Mouse (Mus musculus) limb, embryonic 10.5 days (tissue): ENCODE measurements around the gene Kctd14. TPM values are rescaled to one million over a fixed set of nuclear protein-coding genes. Genes with fewer than 3 reads are reported as not detected.

ENCODE experiments used
- DNase-seq: peaks from one replicate; pipeline ENCODE4 v3.0.0-alpha.2; 2017; ENCODE audit warnings: low spot score
- H3K27ac ChIP-seq: fragments of 300-500 bp; sonication (generic); 2 replicates; pipeline ENCODE4 v1.5.1; 2016; ENCODE audit warnings: mild to moderate bottlenecking
- H3K27me3 ChIP-seq: fragments of 300-500 bp; sonication (generic); 2 replicates; pipeline ENCODE4 v1.6.1; 2016; ENCODE audit warnings: low read depth, mild to moderate bottlenecking; ENCODE audit not compliant: poor library complexity, severe bottlenecking
- H3K36me3 ChIP-seq: fragments of 300-500 bp; sonication (generic); 2 replicates; pipeline ENCODE4 v1.6.1; 2016; ENCODE audit warnings: mild to moderate bottlenecking, moderate library complexity
- H3K4me1 ChIP-seq: fragments of 300-500 bp; sonication (generic); 2 replicates; pipeline ENCODE4 v1.6.1; 2016
- H3K4me3 ChIP-seq: fragments of 300-500 bp; sonication (generic); 2 replicates; pipeline ENCODE4 v1.5.1; 2016; ENCODE audit warnings: mild to moderate bottlenecking, moderate library complexity
- H3K9me3 ChIP-seq: fragments of 300-500 bp; sonication (generic); replicated peaks from 2 replicates; pipeline ENCODE4 v1.6.1; 2016; ENCODE audit warnings: mild to moderate bottlenecking
- WGBS: fragments of 180-500 bp; shearing (Covaris S2); methylation state at CpG from one replicate; pipeline ENCODE4 v1.1.7; 2016; 5-methylcytosine and 5-hydroxymethylcytosine counted together
- polyA plus RNA-seq: library from polyadenylated mRNA; unstranded; fragments of >200 nt; fragmentation: Nextera tagmentation; extraction: Ambion mirVana; gene quantifications from 2 replicates; pipeline ENCODE4 v1.2.1, GENCODE M21; 2016

Kctd14 gene
- polyA plus RNA-seq, 1 experiment from 2014 or later: 0.69 TPM

DNA sequence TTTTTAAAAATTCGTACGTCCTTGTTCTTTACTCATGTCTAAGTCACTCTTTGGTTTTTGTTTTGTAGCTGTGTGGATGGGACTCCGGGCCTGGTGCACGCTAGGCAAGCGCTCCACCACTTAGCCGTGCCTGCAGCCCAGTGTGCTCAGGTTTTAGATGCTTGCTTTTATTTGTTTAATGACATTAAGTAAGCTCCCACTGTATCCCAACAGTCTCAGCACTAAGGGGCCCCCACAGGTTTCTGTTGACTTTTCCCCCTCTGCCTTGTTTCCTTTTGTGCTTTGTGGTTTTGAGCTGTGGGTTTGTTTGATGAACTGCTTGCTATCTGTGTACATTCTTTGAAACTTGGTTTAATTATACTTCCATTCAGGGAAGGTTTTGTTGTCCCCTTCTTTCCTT is 1.1 kb downstream of the Kctd14 start:
- no peaks in the 10 kb centered on the region for H3K27me3 ChIP-seq
- no peak overlapping the region for H3K27ac ChIP-seq
- no peak for DNase-seq
- H3K4me3 ChIP-seq: no peak overlapping the region
- H3K9me3 ChIP-seq: no peaks in the 10 kb centered on the region
- H3K4me1 ChIP-seq: peaks cover 13% of the 10 kb centered on the region
- WGBS: 93% methylated on average over 6 of the region's 6 CpGs
- H3K36me3 ChIP-seq: no peaks in the 10 kb centered on the region

GRCm38 (mm10) chr7:97453141-97453921 is 2.2 kb downstream of the Kctd14 start:
- Histone ChIP-seq H3K27me3 (no peaks in the 10 kb centered on the region), H3K9me3 (no peaks in the 10 kb centered on the region), H3K4me1 (peaks cover 13% of the 10 kb centered on the region), H3K27ac (peak overlapping the region; percentile 77), H3K4me3 (peak overlapping the region; percentile 52), H3K36me3 (no peaks in the 10 kb centered on the region)
- WGBS: 8% methylated on average over 27 of the region's 27 CpGs
- DNase-seq: peak; percentile 61

DNA sequence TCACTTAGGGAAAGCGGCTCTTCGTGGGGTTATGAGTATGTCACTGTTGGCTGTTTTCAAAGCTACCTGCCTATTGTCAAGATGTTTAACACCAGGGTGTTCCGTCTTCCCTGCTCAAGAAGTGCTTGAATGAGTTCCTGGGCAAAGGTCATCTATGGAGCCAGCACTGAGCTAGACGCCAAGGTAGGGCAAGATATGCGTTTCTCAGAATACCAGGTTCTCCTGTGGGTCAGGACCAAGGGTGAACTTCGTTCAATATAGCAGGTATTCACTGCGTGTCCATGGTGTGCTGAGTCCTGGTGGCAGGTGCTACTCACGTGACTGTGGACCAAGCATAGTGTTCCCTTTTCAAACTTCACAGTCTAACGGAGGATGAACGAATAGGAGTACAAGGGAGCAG is 3.7 kb downstream of the Kctd14 start:
- no peaks in the 10 kb centered on the region for H3K27me3 ChIP-seq
- H3K27ac ChIP-seq: no peak overlapping the region
- H3K4me3 ChIP-seq: no peak overlapping the region
- WGBS: 94% methylated on average over 10 of the region's 10 CpGs
- H3K4me1 ChIP-seq: peaks cover 13% of the 10 kb centered on the region
- no peaks in the 10 kb centered on the region for H3K36me3 ChIP-seq
- DNase-seq: no peak
- H3K9me3 ChIP-seq: no peaks in the 10 kb centered on the region

DNA sequence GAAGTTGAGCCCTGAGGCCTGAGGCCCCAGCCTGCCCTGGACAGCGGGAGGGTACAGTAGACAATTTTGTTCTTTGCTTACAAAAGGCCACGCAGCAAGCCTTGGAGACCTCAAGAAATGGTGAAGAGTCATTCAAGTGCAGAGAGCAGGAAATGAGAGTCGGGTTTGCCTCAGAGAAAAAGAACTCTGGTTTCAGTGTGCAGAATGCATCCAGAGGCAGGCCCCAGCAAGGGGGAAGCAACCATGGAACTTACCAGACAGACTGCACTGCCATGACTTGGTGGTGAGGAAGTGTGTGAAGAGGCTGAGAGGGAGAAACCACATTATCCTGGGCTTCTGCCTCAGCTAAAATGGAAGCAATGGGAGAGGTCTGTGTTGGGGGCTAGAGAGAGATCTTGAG is 4.5 kb downstream of the Kctd14 start:
- H3K9me3 ChIP-seq: no peaks in the 10 kb centered on the region
- peaks cover 13% of the 10 kb centered on the region for H3K4me1 ChIP-seq
- no peaks in the 10 kb centered on the region for H3K27me3 ChIP-seq
- H3K4me3 ChIP-seq: no peak overlapping the region
- no peak for DNase-seq
- H3K27ac ChIP-seq: no peak overlapping the region
- WGBS: 80% methylated on average over 3 of the region's 3 CpGs
- H3K36me3 ChIP-seq: no peaks in the 10 kb centered on the region

GRCm38 (mm10) chr7:97473001-97473400 is 21.9 kb downstream of the Kctd14 start:
- WGBS: 85% methylated on average over 5 of the region's 5 CpGs
- H3K4me1 ChIP-seq: no peaks in the 10 kb centered on the region
- H3K4me3 ChIP-seq: no peak overlapping the region
- no peak overlapping the region for H3K27ac ChIP-seq
- H3K27me3 ChIP-seq: no peaks in the 10 kb centered on the region
- DNase-seq: no peak
- no peaks in the 10 kb centered on the region for H3K9me3 ChIP-seq
- no peaks in the 10 kb centered on the region for H3K36me3 ChIP-seq

- no peak for DNase-seq
- Histone ChIP-seq H3K9me3 (no peaks in the 10 kb centered on the region), H3K4me3 (no peak overlapping the region), H3K27me3 (no peaks in the 10 kb centered on the region), H3K27ac (no peak overlapping the region), H3K4me1 (peaks cover 8% of the 10 kb centered on the region), H3K36me3 (0 out of 2 replicates have a peak, but pooled peaks cover 4% of the 10 kb centered on the region)
- WGBS: 73% methylated on average over 3 of the region's 3 CpGs
Observed at GRCm38 (mm10) chr7:97479349-97479748, 28.2 kb downstream of the Kctd14 start.

DNA sequence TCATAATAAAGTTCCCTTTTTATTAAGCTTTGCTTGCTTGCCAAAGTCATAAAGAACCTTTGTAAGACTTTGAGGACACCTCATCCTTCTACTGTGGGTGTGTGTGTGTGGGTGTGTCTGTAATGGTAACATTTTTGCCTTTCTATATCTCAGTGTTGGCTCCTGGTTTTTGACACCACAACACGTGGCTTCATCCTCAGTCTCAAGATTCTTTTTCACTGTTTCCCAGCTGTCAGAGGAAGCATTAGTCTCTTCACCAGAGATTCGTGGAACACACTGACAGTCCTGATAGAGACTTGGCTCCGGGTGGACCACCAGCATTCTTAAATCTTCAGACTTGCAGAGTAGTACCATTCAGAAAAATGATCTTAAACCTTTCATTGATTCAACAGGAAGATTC is 29.2 kb downstream of the Kctd14 start:
- peaks cover 8% of the 10 kb centered on the region for H3K4me1 ChIP-seq
- no peaks in the 10 kb centered on the region for H3K9me3 ChIP-seq
- H3K27ac ChIP-seq: 0 out of 2 replicates have a peak overlapping the region, but pooled peaks have one; percentile 82
- peak overlapping the region; percentile 77 for H3K4me3 ChIP-seq
- peaks cover 12% of the 10 kb centered on the region for H3K36me3 ChIP-seq
- no peaks in the 10 kb centered on the region for H3K27me3 ChIP-seq
- 27% methylated on average over 3 of the region's 3 CpGs for WGBS
- DNase-seq: no peak

- under 1% methylated on average over 24 of the region's 24 CpGs for WGBS
- no peaks in the 10 kb centered on the region for H3K9me3 ChIP-seq
Observed at GRCm38 (mm10) chr7:97480821-97481339, 29.8 kb downstream of the Kctd14 start, which contains the start of gene Ints4. Gene Ints4, plus strand, starts transcription at chr7:97480956.

GRCm38 (mm10) chr7:97483378-97483777 is 32.3 kb downstream of the Kctd14 start:
- no peak overlapping the region for H3K4me3 ChIP-seq
- WGBS: 94% methylated on average over 2 of the region's 2 CpGs
- no peaks in the 10 kb centered on the region for H3K27me3 ChIP-seq
- DNase-seq: no peak
- H3K27ac ChIP-seq: no peak overlapping the region
- no peaks in the 10 kb centered on the region for H3K9me3 ChIP-seq
- peaks cover 8% of the 10 kb centered on the region for H3K4me1 ChIP-seq
- H3K36me3 ChIP-seq: peaks cover 43% of the 10 kb centered on the region

More at GRCm38 (mm10) chr7:97480821-97481339, 29.8 kb downstream of the Kctd14 start, which contains the start of gene Ints4:
- Histone ChIP-seq H3K27me3 (no peaks in the 10 kb centered on the region), H3K36me3 (peaks cover 18% of the 10 kb centered on the region), H3K4me3 (peak within 1 kb of the TSS; percentile 77), H3K4me1 (peaks cover 8% of the 10 kb centered on the region), H3K27ac (peak within 1 kb of the TSS; percentile 82)
- DNase-seq: peak; percentile 85

GRCm38 (mm10) chr7:97491157-97491556 is 40.0 kb downstream of the Kctd14 start:
- no peaks in the 10 kb centered on the region for H3K4me1 ChIP-seq
- H3K36me3 ChIP-seq: peaks cover 83% of the 10 kb centered on the region
- H3K4me3 ChIP-seq: no peak overlapping the region
- no peaks in the 10 kb centered on the region for H3K9me3 ChIP-seq
- 76% methylated on average over 3 of the region's 3 CpGs for WGBS
- H3K27me3 ChIP-seq: no peaks in the 10 kb centered on the region
- no peak for DNase-seq
- H3K27ac ChIP-seq: no peak overlapping the region

DNA sequence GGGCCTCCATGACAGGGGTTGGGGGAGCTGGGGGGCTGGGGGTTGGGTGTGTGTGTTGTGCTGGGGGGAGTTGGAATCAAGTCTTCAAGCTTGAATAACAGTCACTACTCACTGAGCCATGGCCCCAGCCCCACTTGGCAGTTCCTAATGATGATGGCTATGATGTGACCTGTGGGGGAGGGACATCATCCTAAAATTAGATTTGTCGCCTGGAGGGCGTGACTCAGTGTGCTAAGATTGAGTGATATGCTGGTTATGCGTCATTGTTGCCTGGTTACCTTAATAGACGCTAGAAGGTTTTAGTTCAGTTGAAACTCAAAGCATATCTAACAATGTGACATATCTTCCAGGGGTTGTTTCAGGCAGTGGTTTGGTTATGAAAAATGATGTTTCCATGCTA is 41.3 kb downstream of the Kctd14 start:
- no peak for DNase-seq
- Histone ChIP-seq H3K4me1 (no peaks in the 10 kb centered on the region), H3K27ac (no peak overlapping the region), H3K36me3 (peaks cover 77% of the 10 kb centered on the region), H3K27me3 (no peaks in the 10 kb centered on the region), H3K9me3 (no peaks in the 10 kb centered on the region), H3K4me3 (no peak overlapping the region)
- 92% methylated on average over 4 of the region's 4 CpGs for WGBS

DNA sequence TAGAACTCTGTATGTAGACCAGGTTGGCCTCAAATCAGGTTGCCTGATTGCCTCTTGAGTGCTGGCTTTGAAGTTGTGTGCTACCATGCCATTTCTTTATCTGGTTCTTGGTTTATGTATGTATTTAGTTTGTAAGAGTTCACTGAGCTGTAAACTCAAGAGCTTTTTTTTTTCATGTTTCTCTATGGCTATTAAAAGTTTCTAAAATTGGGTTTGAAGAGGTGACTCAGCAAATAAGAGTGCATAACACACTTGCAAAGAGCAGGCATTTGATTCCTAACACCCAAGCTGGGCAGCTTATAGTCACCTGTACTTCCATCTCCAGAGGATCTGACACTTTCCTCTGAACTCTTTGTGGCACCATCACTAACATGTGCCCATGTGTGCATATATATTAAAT is 43.9 kb downstream of the Kctd14 start:
- Histone ChIP-seq H3K4me1 (no peaks in the 10 kb centered on the region), H3K9me3 (no peaks in the 10 kb centered on the region), H3K27ac (no peak overlapping the region), H3K36me3 (peaks cover 72% of the 10 kb centered on the region), H3K27me3 (no peaks in the 10 kb centered on the region), H3K4me3 (no peak overlapping the region)
- no peak for DNase-seq

DNA sequence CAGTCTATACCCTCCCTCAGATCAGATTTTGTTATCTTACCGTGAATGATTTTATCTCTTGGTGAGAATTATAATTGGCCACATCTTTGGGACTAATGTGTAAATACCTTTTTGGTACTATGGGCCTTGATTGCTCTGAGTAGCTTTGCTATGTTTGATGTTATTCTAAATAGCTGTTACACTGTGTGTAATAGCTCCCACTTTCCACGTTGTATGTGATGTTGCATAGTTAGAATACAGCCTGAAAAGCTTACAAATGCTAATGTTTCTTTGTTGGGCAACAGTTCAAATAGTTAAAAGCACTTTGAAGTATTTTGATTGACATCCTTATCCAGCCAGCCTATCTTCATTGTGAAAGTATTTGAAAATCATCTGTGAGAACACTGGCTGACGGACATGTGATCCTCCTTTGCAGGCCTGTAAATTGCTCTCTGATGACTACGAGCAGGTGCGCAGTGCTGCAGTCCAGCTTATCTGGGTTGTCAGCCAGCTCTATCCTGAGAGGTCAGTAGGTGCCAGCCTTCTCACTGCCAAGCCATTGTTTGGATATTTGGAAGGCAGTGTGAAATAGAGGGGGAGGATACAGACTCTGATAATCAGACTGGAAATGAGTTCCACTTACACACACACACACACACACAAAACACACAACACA is 49.6 kb downstream of the Kctd14 start:
- no peaks in the 10 kb centered on the region for H3K9me3 ChIP-seq
- no peak for DNase-seq
- no peak overlapping the region for H3K27ac ChIP-seq
- peaks cover 68% of the 10 kb centered on the region for H3K36me3 ChIP-seq
- H3K27me3 ChIP-seq: no peaks in the 10 kb centered on the region
- H3K4me1 ChIP-seq: no peaks in the 10 kb centered on the region
- H3K4me3 ChIP-seq: no peak overlapping the region
- WGBS: 94% methylated on average over 5 of the region's 5 CpGs
